Mouse (Mus musculus): ENCODE measurements around the gene Olfr304. TPM values are rescaled to one million over a fixed set of nuclear protein-coding genes. Genes with fewer than 3 reads are reported as not detected.
"Not testable (repeated sequence)": the region's sequence is repeated elsewhere in the genome, so short reads cannot be mapped to it uniquely, and the experiment has no call there.

The Olfr304 gene
- not detected in 2 replicates for polyA plus RNA-seq (2012; rRNA removed)

GRCm38 (mm10) chr7:86386558-86386957, at the start of gene Olfr304:
Gene Olfr304 (minus strand): TSS chr7:86386658.
- Histone ChIP-seq H3K4me3 (ENCODE audit: insufficient read depth, low read length) (no peak within 1 kb of the TSS), H3K4me1 (ENCODE audit: control insufficient read depth, insufficient read depth, low read length) (no peaks in the 10 kb centered on the region), H3K27ac (ENCODE audit: insufficient read depth, low read length) (no peak within 1 kb of the TSS)
- TF ChIP-seq CTCF (IDR thresholded peaks at IDR 0.05; ENCODE audit: extremely low read depth, insufficient read depth, low read length): no peak
- no peak for TF ChIP-seq POLR2A (IDR thresholded peaks at IDR 0.05; ENCODE audit: extremely low read depth, insufficient read depth, low read length)

DNA sequence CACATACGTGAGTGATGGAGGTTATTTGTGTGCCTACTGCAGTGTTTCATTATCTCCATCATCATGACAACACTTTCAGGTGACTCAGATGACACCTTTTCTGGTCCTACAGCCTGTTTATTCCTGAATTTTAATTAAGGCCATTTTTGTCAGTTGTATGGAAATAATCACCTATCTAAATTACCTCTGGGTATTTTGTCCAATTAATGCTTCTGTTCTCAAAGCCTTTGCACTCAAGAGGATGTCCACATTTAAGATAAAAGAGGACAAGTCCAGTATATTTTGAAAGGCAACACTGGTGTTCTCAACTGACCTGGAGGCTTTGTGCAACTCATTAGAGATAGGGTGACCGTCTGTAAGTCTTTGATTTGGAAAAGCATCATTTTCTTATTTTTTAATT, 17.1 kb upstream of the Olfr304 start, which contains the start of gene Olfr301:
Olfr301 (plus strand) TSS at position 301 of the 400 bp plus-strand sequence.
- TF ChIP-seq POLR2A (IDR thresholded peaks at IDR 0.05; ENCODE audit: extremely low read depth, insufficient read depth, low read length) (no peak), CTCF (IDR thresholded peaks at IDR 0.05; ENCODE audit: extremely low read depth, insufficient read depth, low read length) (no peak)
- no peak within 1 kb of the TSS for H3K4me3 ChIP-seq (ENCODE audit: insufficient read depth, low read length)
- H3K4me1 ChIP-seq (ENCODE audit: control insufficient read depth, insufficient read depth, low read length): no peaks in the 10 kb centered on the region
- H3K27ac ChIP-seq (ENCODE audit: insufficient read depth, low read length): no peak within 1 kb of the TSS

GRCm38 (mm10) chr7:86397689-86398088, 11.2 kb upstream of the Olfr304 start, which contains the start of gene Olfr303:
Gene Olfr303 (minus strand): TSS chr7:86397789.
- no peak within 1 kb of the TSS for H3K4me3 ChIP-seq (ENCODE audit: insufficient read depth, low read length)
- no peak within 1 kb of the TSS for H3K27ac ChIP-seq (ENCODE audit: insufficient read depth, low read length)
- TF ChIP-seq CTCF (IDR thresholded peaks at IDR 0.05; ENCODE audit: extremely low read depth, insufficient read depth, low read length) (no peak), POLR2A (IDR thresholded peaks at IDR 0.05; ENCODE audit: extremely low read depth, insufficient read depth, low read length) (no peak)
- H3K4me1 ChIP-seq (ENCODE audit: control insufficient read depth, insufficient read depth, low read length): no peaks in the 10 kb centered on the region

DNA sequence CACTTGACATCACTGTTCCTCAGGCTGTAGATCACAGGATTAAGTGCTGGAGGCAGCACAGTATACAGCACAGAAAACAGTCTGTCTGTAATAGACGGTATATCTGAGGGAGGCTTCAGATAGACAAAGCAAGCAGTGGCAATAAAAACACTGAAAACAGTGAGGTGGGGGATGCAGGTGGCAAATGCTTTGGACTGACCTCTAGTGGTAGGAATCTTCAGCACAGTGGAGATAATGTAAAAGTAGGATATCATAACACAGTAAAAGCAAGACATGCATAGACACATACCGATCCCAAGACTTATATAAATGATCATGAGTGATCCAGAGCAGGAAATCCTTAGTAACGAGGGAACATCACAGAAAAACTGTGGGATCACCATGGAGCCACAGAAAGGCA, 689 bp downstream of the Olfr304 start:
- no peak for TF ChIP-seq CTCF (IDR thresholded peaks at IDR 0.05; ENCODE audit: extremely low read depth, insufficient read depth, low read length)
- no peak for TF ChIP-seq POLR2A (IDR thresholded peaks at IDR 0.05; ENCODE audit: extremely low read depth, insufficient read depth, low read length)
- no peak overlapping the region for H3K4me3 ChIP-seq (ENCODE audit: insufficient read depth, low read length)
- H3K4me1 ChIP-seq (ENCODE audit: control insufficient read depth, insufficient read depth, low read length): no peaks in the 10 kb centered on the region
- no peak overlapping the region for H3K27ac ChIP-seq (ENCODE audit: insufficient read depth, low read length)

DNA sequence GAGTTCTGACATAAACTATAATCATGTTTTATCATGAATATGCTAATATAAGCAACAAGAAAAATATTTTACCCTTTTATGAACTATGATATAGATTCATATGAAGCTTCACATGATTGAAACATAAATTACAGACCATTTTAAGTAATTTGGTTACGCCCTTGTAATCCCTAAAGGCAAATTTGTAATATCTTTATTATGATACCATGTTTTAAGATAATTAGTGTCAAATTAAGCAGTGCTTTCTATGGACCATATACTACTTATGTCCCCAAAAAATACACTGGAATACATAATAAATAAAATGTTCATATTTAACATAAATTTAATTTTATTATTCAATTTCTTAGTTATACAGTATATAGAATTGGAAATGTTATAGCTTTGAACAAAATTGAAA, 19.6 kb downstream of the Olfr304 start, which contains the start of gene Olfr305:
Olfr305 (minus strand) TSS at position 101 of the 400 bp plus-strand sequence.
- TF ChIP-seq CTCF (IDR thresholded peaks at IDR 0.05; ENCODE audit: extremely low read depth, insufficient read depth, low read length) (no peak), POLR2A (IDR thresholded peaks at IDR 0.05; ENCODE audit: extremely low read depth, insufficient read depth, low read length) (no peak)
- Histone ChIP-seq H3K27ac (ENCODE audit: insufficient read depth, low read length) (no peak within 1 kb of the TSS), H3K4me1 (ENCODE audit: control insufficient read depth, insufficient read depth, low read length) (no peaks in the 10 kb centered on the region), H3K4me3 (ENCODE audit: insufficient read depth, low read length) (no peak within 1 kb of the TSS)

GRCm38 (mm10) chr7:86346296-86346695, 40.2 kb downstream of the Olfr304 start:
- not testable (repeated sequence) for H3K4me1 ChIP-seq (ENCODE audit: control insufficient read depth, insufficient read depth, low read length); H3K27ac ChIP-seq (ENCODE audit: insufficient read depth, low read length); H3K4me3 ChIP-seq (ENCODE audit: insufficient read depth, low read length)

DNA sequence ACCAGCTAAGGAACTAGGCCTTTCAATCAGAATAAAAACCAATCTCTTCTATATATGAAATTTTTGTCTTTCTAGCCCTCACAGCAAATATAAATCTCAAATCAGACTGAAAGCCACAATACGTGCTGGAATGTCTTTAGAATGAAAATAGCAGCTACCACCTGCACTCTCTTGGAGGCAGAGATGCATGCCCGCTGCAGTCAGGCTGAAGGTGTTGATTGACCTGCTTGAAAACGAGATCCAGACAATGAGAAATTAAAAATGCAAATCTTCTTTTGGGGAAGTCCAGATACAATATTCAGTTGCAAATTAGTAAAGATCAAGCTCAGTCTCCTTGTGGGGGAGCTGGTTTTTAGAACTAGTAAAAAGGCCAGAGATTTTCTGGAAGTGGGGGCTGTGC, 42.2 kb downstream of the Olfr304 start:
- TF ChIP-seq POLR2A (IDR thresholded peaks at IDR 0.05; ENCODE audit: extremely low read depth, insufficient read depth, low read length) (no peak), CTCF (IDR thresholded peaks at IDR 0.05; ENCODE audit: extremely low read depth, insufficient read depth, low read length) (no peak)
- no peak overlapping the region for H3K4me3 ChIP-seq (ENCODE audit: insufficient read depth, low read length)
- H3K4me1 ChIP-seq (ENCODE audit: control insufficient read depth, insufficient read depth, low read length): no peaks in the 10 kb centered on the region

GRCm38 (mm10) chr7:86342881-86343565, 43.4 kb downstream of the Olfr304 start:
- TF ChIP-seq CTCF (IDR thresholded peaks at IDR 0.05; ENCODE audit: extremely low read depth, insufficient read depth, low read length) (no peak), POLR2A (IDR thresholded peaks at IDR 0.05; ENCODE audit: extremely low read depth, insufficient read depth, low read length) (no peak)
- no peak overlapping the region for H3K4me3 ChIP-seq (ENCODE audit: insufficient read depth, low read length)
- no peak overlapping the region for H3K27ac ChIP-seq (ENCODE audit: insufficient read depth, low read length)
- H3K4me1 ChIP-seq (ENCODE audit: control insufficient read depth, insufficient read depth, low read length): no peaks in the 10 kb centered on the region

More for the DNA sequence above, 42.2 kb downstream of the Olfr304 start:
- H3K27ac ChIP-seq (ENCODE audit: insufficient read depth, low read length): no peak overlapping the region

DNA sequence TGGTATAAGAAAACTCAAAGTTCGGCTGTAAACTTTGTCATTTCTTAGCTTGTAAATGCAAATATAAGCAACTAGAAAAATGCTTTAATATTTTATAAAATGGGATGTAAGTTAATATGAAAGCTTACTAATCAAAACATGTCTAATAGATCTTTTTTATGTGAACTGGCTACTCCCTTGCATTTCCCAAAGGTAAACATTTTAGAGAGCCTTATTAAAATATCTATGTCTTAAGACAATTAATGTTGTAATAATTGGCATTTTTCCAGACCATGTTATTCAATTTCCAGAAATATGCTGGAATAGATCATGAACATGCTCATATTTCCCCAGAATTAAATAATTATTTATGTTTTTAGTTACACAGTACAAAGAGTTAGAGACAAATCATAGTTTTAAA, 49.0 kb downstream of the Olfr304 start, which contains the start of gene Olfr307:
Olfr307 (minus strand) TSS at position 101 of the 400 bp plus-strand sequence.
- Histone ChIP-seq H3K4me3 (ENCODE audit: insufficient read depth, low read length) (no peak within 1 kb of the TSS), H3K27ac (ENCODE audit: insufficient read depth, low read length) (no peak within 1 kb of the TSS), H3K4me1 (ENCODE audit: control insufficient read depth, insufficient read depth, low read length) (no peaks in the 10 kb centered on the region)
- TF ChIP-seq CTCF (IDR thresholded peaks at IDR 0.05; ENCODE audit: extremely low read depth, insufficient read depth, low read length) (no peak), POLR2A (IDR thresholded peaks at IDR 0.05; ENCODE audit: extremely low read depth, insufficient read depth, low read length) (no peak)

Other genes with a start within 250 kb of the Olfr304 start
- gene Vmn2r75, start 214.9 kb downstream of the Olfr304 start, polyA plus RNA-seq (2012; rRNA removed): not detected in 2 replicates
- not detected in 2 replicates for gene Vmn2r76, start 140.3 kb downstream of the Olfr304 start, polyA plus RNA-seq (2012; rRNA removed)
- gene Olfr310, start 109.5 kb downstream of the Olfr304 start, polyA plus RNA-seq (2012; rRNA removed): not detected in 2 replicates
- gene Olfr309, start 73.0 kb downstream of the Olfr304 start, polyA plus RNA-seq (2012; rRNA removed): not detected in 2 replicates
- gene Olfr308, start 61.0 kb downstream of the Olfr304 start, polyA plus RNA-seq (2012; rRNA removed): not detected in 2 replicates
- not detected in 2 replicates for gene Olfr307, start 49.1 kb downstream of the Olfr304 start, polyA plus RNA-seq (2012; rRNA removed)
- gene Olfr305, start 19.7 kb downstream of the Olfr304 start, polyA plus RNA-seq (2012; rRNA removed): not detected in 2 replicates
- not detected in 2 replicates for gene Olfr303, start 11.1 kb upstream of the Olfr304 start, polyA plus RNA-seq (2012; rRNA removed)
- gene Olfr301, start 17.2 kb upstream of the Olfr304 start, polyA plus RNA-seq (2012; rRNA removed): not detected in 2 replicates
- gene Olfr299, start 73.3 kb upstream of the Olfr304 start, polyA plus RNA-seq (2012; rRNA removed): not detected in 2 replicates
- not detected in 2 replicates for gene Olfr298, start 105.8 kb upstream of the Olfr304 start, polyA plus RNA-seq (2012; rRNA removed)
- not detected in 2 replicates for gene Olfr297, start 133.3 kb upstream of the Olfr304 start, polyA plus RNA-seq (2012; rRNA removed)
- not detected in 2 replicates for gene Olfr295, start 197.2 kb upstream of the Olfr304 start, polyA plus RNA-seq (2012; rRNA removed)
- not detected in 2 replicates for gene Olfr294, start 230.0 kb upstream of the Olfr304 start, polyA plus RNA-seq (2012; rRNA removed)